18 mouse cellular contexts compared by ENCODE assay signal in the genomic region with DNA sequence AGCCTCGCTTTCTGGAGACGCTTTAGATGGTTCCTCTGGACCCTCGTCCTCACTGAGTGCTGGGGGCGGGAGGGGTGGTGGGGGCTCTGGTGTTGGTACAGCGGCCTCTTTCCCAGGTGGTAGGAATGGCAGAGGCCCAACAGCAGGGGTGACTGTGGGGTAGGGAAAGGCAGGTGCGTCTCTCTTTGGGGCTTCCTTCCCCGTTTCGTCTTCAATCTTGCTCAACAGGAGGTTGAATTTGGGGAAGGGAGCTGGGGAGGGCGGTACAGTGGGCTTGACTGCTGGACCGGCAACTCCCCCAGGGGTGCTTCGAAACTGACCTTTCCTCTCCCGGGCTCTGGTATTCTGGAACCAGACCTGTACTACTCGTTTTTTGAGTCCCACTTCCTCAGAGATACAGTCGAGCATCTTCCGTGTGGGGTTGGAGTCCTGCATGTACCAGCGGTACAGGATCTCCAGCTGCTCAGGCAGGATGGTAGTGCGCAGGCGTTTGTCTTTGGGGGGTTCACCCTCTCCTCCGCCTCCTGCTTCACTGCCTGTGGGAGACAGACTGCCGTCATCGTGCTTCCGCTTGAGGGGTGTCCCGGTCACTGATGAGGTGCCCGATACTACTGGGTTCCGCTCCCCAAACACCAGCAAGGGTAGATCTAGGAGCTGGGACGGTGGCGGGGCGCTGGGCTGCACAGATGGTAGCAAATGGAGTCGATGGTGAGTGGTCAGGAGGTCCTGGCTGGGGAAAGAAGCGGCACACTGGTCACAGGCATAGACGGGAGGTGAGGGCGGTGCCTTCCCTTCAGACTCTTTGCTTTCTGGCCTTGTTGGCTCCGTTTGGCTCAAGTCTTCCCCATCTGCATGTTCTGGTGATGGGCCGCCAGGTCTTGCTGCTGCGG. TPM values are rescaled to one million over a fixed set of nuclear protein-coding genes. Genes with fewer than 3 reads are reported as not detected.
A peak's percentile ranks its signal among the peaks of the same experiment; 100 is the strongest.
DNase-seq lines count a peak whose midpoint lies in the region; ATAC-seq and TF ChIP-seq lines count a peak whose summit lies in the region.
"Had no signal": no experiment of that assay in that cellular context is flagged by ENCODE, and none has a peak within 500 bp of the region (broad histone marks: within the 10 kb centered on the region; RNA-seq: fewer than 3 reads in every experiment).

No protein-coding gene starts in this region.

- peak overlapping the region; percentile 74 for H3K4me2 ChIP-seq in liver, embryonic 11.5 days
- no peak overlapping the region for H3K4me2 ChIP-seq in liver, postnatal 0 days (ENCODE audit: low read depth, low read length)
- H3K4me2 ChIP-seq in liver, embryonic 16.5 days (ENCODE audit: low read depth, low read length) = peak overlapping the region; percentile 86
- H3K4me2 ChIP-seq: heart, embryonic 13.5 days; lung, embryonic 15.5 days; midbrain, embryonic 11.5 days; stomach, embryonic 15.5 days had no signal

- DNase-seq in liver, embryonic 11.5 days (ENCODE audit: low spot score) = no peak
- DNase-seq in liver, postnatal 0 days = no peak
- DNase-seq in cerebellum, adult 8-10 months = peak; percentile 67
- DNase-seq in spleen, adult 18-20 months = no peak
- no peak for DNase-seq in thymus, postnatal 25 days
- DNase-seq: gastrocnemius, adult 2 months; kidney, adult 2 months; kidney, postnatal 4 days; left cerebral cortex, postnatal 4 days had no signal

- no peaks in the 10 kb centered on the region for H3K9me3 ChIP-seq in erythroblast, embryonic 14.5 days (ENCODE audit: control insufficient read depth, low read length)
- no peaks in the 10 kb centered on the region for H3K9me3 ChIP-seq in liver, embryonic 11.5 days (ENCODE audit: control insufficient read depth, low read length)
- H3K9me3 ChIP-seq in liver, postnatal 0 days (ENCODE audit: low read length) = no peaks in the 10 kb centered on the region
- no peaks in the 10 kb centered on the region for H3K9me3 ChIP-seq in liver, embryonic 16.5 days (replicated peaks; ENCODE audit: control insufficient read depth, low read length)
- H3K9me3 ChIP-seq: G1E; heart, embryonic 13.5 days; lung, embryonic 15.5 days; stomach, embryonic 15.5 days had no signal

- H3K4me1 ChIP-seq in erythroblast, embryonic 14.5 days (ENCODE audit: control insufficient read depth) = peaks cover 80% of the 10 kb centered on the region
- peaks cover 24% of the 10 kb centered on the region for H3K4me1 ChIP-seq in liver, embryonic 11.5 days (replicated peaks; ENCODE audit: control insufficient read depth, insufficient read depth, low read length)
- H3K4me1 ChIP-seq in liver, postnatal 0 days (ENCODE audit: insufficient read depth) = peaks cover 13% of the 10 kb centered on the region
- peaks cover 31% of the 10 kb centered on the region for H3K4me1 ChIP-seq in liver, embryonic 16.5 days (ENCODE audit: control insufficient read depth, low read depth, low read length)

- H3K27me3 ChIP-seq in erythroblast, embryonic 14.5 days (ENCODE audit: control insufficient read depth) = no peaks in the 10 kb centered on the region
- H3K27me3 ChIP-seq in liver, embryonic 11.5 days (replicated peaks; ENCODE audit: control insufficient read depth, insufficient read depth, low read length) = peaks cover 8% of the 10 kb centered on the region; the same call in 1 of the 2 replicates
- no peaks in the 10 kb centered on the region for H3K27me3 ChIP-seq in liver, postnatal 0 days (ENCODE audit: insufficient read depth, low read length)
- H3K27me3 ChIP-seq in liver, embryonic 16.5 days (ENCODE audit: control insufficient read depth, insufficient read depth, low read depth, low read length) = no peaks in the 10 kb centered on the region
- H3K27me3 ChIP-seq: lung, embryonic 15.5 days; stomach, embryonic 15.5 days had no signal

- H3K4me3 ChIP-seq in erythroblast, embryonic 14.5 days (replicated peaks) = peak overlapping the region; percentile 86
- H3K4me3 ChIP-seq in liver, embryonic 11.5 days (ENCODE audit: low read depth, low read length) = no peak overlapping the region; the same call in 1 of the 2 replicates
- H3K4me3 ChIP-seq in liver, postnatal 0 days (ENCODE audit: low read depth, low read length) = no peak overlapping the region
- H3K4me3 ChIP-seq in liver, embryonic 16.5 days (ENCODE audit: low read depth, low read length) = peak overlapping the region; percentile 68
- H3K4me3 ChIP-seq: gastrocnemius, adult 2 months; heart, embryonic 13.5 days; lung, embryonic 15.5 days; stomach, embryonic 15.5 days had no signal

- no peak for TF ChIP-seq CTCF in liver, postnatal 0 days (IDR thresholded peaks at IDR 0.05; ENCODE audit: low read depth)

- ATAC-seq in erythroblast, adult 5-6 weeks (replicated peaks; ENCODE audit: low FRiP score, poor library complexity, severe bottlenecking) = no peak
- no peak for ATAC-seq in liver, embryonic 11.5 days (replicated peaks; ENCODE audit: low FRiP score)
- no peak for ATAC-seq in liver, postnatal 0 days
- no peak for ATAC-seq in liver, embryonic 16.5 days (ENCODE audit: low read depth)

- peaks cover 64% of the 10 kb centered on the region for H3K36me3 ChIP-seq in erythroblast, embryonic 14.5 days (ENCODE audit: control insufficient read depth)
- H3K36me3 ChIP-seq in liver, embryonic 11.5 days (ENCODE audit: control insufficient read depth, insufficient read depth, low read length) = no peaks in the 10 kb centered on the region
- H3K36me3 ChIP-seq in liver, postnatal 0 days (replicated peaks; ENCODE audit: insufficient read depth, low read length) = no peaks in the 10 kb centered on the region
- H3K36me3 ChIP-seq in liver, embryonic 16.5 days (ENCODE audit: control insufficient read depth, insufficient read depth) = no peaks in the 10 kb centered on the region
- H3K36me3 ChIP-seq: G1E; lung, embryonic 15.5 days; stomach, embryonic 15.5 days had no signal

- H3K27ac ChIP-seq in liver, embryonic 11.5 days (ENCODE audit: low read depth, low read length) = no peak overlapping the region
- H3K27ac ChIP-seq in liver, postnatal 0 days (ENCODE audit: low read depth) = no peak overlapping the region
- no peak overlapping the region for H3K27ac ChIP-seq in liver, embryonic 16.5 days (ENCODE audit: low read length)
- H3K27ac ChIP-seq: gastrocnemius, adult 2 months; heart, embryonic 13.5 days; lung, embryonic 15.5 days; stomach, embryonic 15.5 days had no signal

- TF ChIP-seq EP300 in liver, postnatal 0 days (IDR thresholded peaks at IDR 0.05; ENCODE audit: low read depth) = no peak

- 56% methylated on average over 35 of the region's 35 CpGs for WGBS in liver, embryonic 11.5 days
- WGBS in liver, postnatal 0 days (ENCODE audit: insufficient replicate concordance) = 66% methylated on average over 35 of the region's 35 CpGs
- 69% methylated on average over 35 of the region's 35 CpGs for WGBS in liver, embryonic 16.5 days (ENCODE audit: insufficient replicate concordance)

- H3K9ac ChIP-seq in liver, embryonic 11.5 days (ENCODE audit: low read depth, low read length) = 0 out of 2 replicates have a peak overlapping the region, but pooled peaks have one; percentile 6
- no peak overlapping the region for H3K9ac ChIP-seq in liver, postnatal 0 days (replicated peaks)
- H3K9ac ChIP-seq in liver, embryonic 16.5 days (ENCODE audit: low read depth, low read length) = no peak overlapping the region; the same call in 1 of the 2 replicates
- H3K9ac ChIP-seq: heart, embryonic 13.5 days; lung, embryonic 15.5 days; stomach, embryonic 15.5 days had no signal

RNA-seq across cellular contexts. Expression of a gene that starts 27.4 kb away (rescaled TPM):
- polyA plus RNA-seq in erythroblast, embryonic 14.5 days (2012) = 0.06 TPM in 2 replicates
- 1.3 and 1.7 TPM in 2 replicates for total RNA-seq in erythroblast, adult 5-6 weeks (2015; ENCODE audit: low replicate concordance)
- total RNA-seq in erythroblast, adult 5-6 weeks (2017; ENCODE audit: low replicate concordance) = 0.34 and 0.42 TPM in 2 replicates
- 2.1 and 2.8 TPM in 2 replicates for polyA plus RNA-seq in liver, embryonic 11.5 days (2014; fragmentation: Nextera tagmentation; extraction: Ambion mirVana)
- polyA plus RNA-seq in liver, postnatal 0 days (2015; fragmentation: Nextera tagmentation; extraction: Ambion mirVana) = 0.78 and 1.0 TPM in 2 replicates
- 0.84 and 1.1 TPM in 2 replicates for polyA plus RNA-seq in liver, embryonic 16.5 days (2015; fragmentation: Nextera tagmentation; extraction: Ambion mirVana)

RNA-seq across cellular contexts. Expression of a gene that starts 29.9 kb away (rescaled TPM):
- polyA plus RNA-seq in erythroblast, embryonic 14.5 days (2012) = 0.02 and 0.04 TPM in 2 replicates
- total RNA-seq in erythroblast, adult 5-6 weeks (2015; ENCODE audit: low replicate concordance) = 0.19 and 1.7 TPM in 2 replicates
- total RNA-seq in erythroblast, adult 5-6 weeks (2017; ENCODE audit: low replicate concordance) = 1.4 and 1.6 TPM in 2 replicates
- polyA plus RNA-seq in liver, embryonic 11.5 days (2014; fragmentation: Nextera tagmentation; extraction: Ambion mirVana) = 10.5 and 12.6 TPM in 2 replicates
- polyA plus RNA-seq in liver, postnatal 0 days (2015; fragmentation: Nextera tagmentation; extraction: Ambion mirVana) = 5.9 and 7.0 TPM in 2 replicates
- polyA plus RNA-seq in liver, embryonic 16.5 days (2015; fragmentation: Nextera tagmentation; extraction: Ambion mirVana) = 5.1 and 5.3 TPM in 2 replicates

RNA-seq across cellular contexts. Expression of a gene that starts 41.7 kb away (rescaled TPM):
- polyA plus RNA-seq in erythroblast, embryonic 14.5 days (2012) = 1.7 and 2.4 TPM in 2 replicates
- total RNA-seq in erythroblast, adult 5-6 weeks (2015; ENCODE audit: low replicate concordance) = 1.7 and 5.9 TPM in 2 replicates
- 2.5 and 3.7 TPM in 2 replicates for total RNA-seq in erythroblast, adult 5-6 weeks (2017; ENCODE audit: low replicate concordance)
- polyA plus RNA-seq in liver, embryonic 11.5 days (2014; fragmentation: Nextera tagmentation; extraction: Ambion mirVana) = 45.1 and 52.9 TPM in 2 replicates
- polyA plus RNA-seq in liver, postnatal 0 days (2015; fragmentation: Nextera tagmentation; extraction: Ambion mirVana) = 7.8 and 9.6 TPM in 2 replicates
- 16.9 and 19.8 TPM in 2 replicates for polyA plus RNA-seq in liver, embryonic 16.5 days (2015; fragmentation: Nextera tagmentation; extraction: Ambion mirVana)

RNA-seq across cellular contexts. Expression of a gene that starts 49.5 kb away (rescaled TPM):
- 2.8 and 3.1 TPM in 2 replicates for polyA plus RNA-seq in erythroblast, embryonic 14.5 days (2012)
- 16.3 and 20.6 TPM in 2 replicates for total RNA-seq in erythroblast, adult 5-6 weeks (2015; ENCODE audit: low replicate concordance)
- 6.0 and 11.4 TPM in 2 replicates for total RNA-seq in erythroblast, adult 5-6 weeks (2017; ENCODE audit: low replicate concordance)
- 87.0 and 95.6 TPM in 2 replicates for polyA plus RNA-seq in liver, embryonic 11.5 days (2014; fragmentation: Nextera tagmentation; extraction: Ambion mirVana)
- 30.6 and 32.0 TPM in 2 replicates for polyA plus RNA-seq in liver, postnatal 0 days (2015; fragmentation: Nextera tagmentation; extraction: Ambion mirVana)
- polyA plus RNA-seq in liver, embryonic 16.5 days (2015; fragmentation: Nextera tagmentation; extraction: Ambion mirVana) = 28.8 and 32.0 TPM in 2 replicates

RNA-seq across cellular contexts. Expression of a gene that starts 52.0 kb away (rescaled TPM):
- polyA plus RNA-seq in erythroblast, embryonic 14.5 days (2012) = 0.02 TPM in 1 of 2 replicates, not detected in the other
- total RNA-seq in erythroblast, adult 5-6 weeks (2015; ENCODE audit: low replicate concordance) = not detected in 2 replicates
- not detected in 2 replicates for total RNA-seq in erythroblast, adult 5-6 weeks (2017; ENCODE audit: low replicate concordance)
- 0.44 and 0.60 TPM in 2 replicates for polyA plus RNA-seq in liver, embryonic 11.5 days (2014; fragmentation: Nextera tagmentation; extraction: Ambion mirVana)
- not detected in 2 replicates for polyA plus RNA-seq in liver, postnatal 0 days (2015; fragmentation: Nextera tagmentation; extraction: Ambion mirVana)
- not detected in 2 replicates for polyA plus RNA-seq in liver, embryonic 16.5 days (2015; fragmentation: Nextera tagmentation; extraction: Ambion mirVana)
- total RNA-seq: common myeloid progenitor, adult 5-6 weeks had no signal
- polyA plus RNA-seq: G1E had no signal

Comparison
In these comparisons a context has a peak if more than half of its experiments do, and no peak if none do; other contexts are left out.
1. H3K4me3 ChIP-seq: peak in erythroblast, embryonic 14.5 days (single experiment) and liver, embryonic 16.5 days (single experiment); none in liver, embryonic 11.5 days (single experiment) and liver, postnatal 0 days (single experiment).